Mouse (Mus musculus) CH12.LX (cell line): ENCODE measurements around the gene Il1rn. TPM values are rescaled to one million over a fixed set of nuclear protein-coding genes. Genes with fewer than 3 reads are reported as not detected.

Experiments
- DNase-seq: peaks from one replicate; pipeline ENCODE4 v3.0.0-alpha.2; 2013; ENCODE audit errors: extremely low read depth
- H3K27ac ChIP-seq: 2 replicates; pipeline ENCODE4 v1.5.1; 2012; ENCODE audit warnings: low read depth, mild to moderate bottlenecking, control low read depth, moderate library complexity; ENCODE audit not compliant: insufficient read depth
- H3K27me3 ChIP-seq: replicated peaks from 2 replicates; pipeline ENCODE3; 2012; ENCODE audit warnings: inconsistent platforms
- H3K36me3 ChIP-seq, 2 experiments: replicated peaks in 1 of 2; 2 replicates each; pipeline versions ENCODE3 to v1.6.1; 2012; ENCODE audit warnings: inconsistent platforms in 1 of 2, low read length in 1 of 2, mild to moderate bottlenecking in 1 of 2, mixed read lengths in 1 of 2, moderate library complexity in 1 of 2; ENCODE audit not compliant: control insufficient read depth in 1 of 2, insufficient read depth in 1 of 2
- H3K4me1 ChIP-seq, 2 experiments: 2 replicates each; pipeline ENCODE4 v1.6.1; 2012; ENCODE audit warnings: inconsistent platforms in 1 of 2, moderate library complexity in 1 of 2; ENCODE audit not compliant: insufficient read depth in 2 of 2, control insufficient read depth in 1 of 2
- H3K4me2 ChIP-seq: 2 replicates; pipeline ENCODE4 v1.6.1; 2012; ENCODE audit warnings: low read depth, mild to moderate bottlenecking, control low read depth; ENCODE audit not compliant: poor library complexity, insufficient read depth, severe bottlenecking
- H3K4me3 ChIP-seq, 3 experiments: fragments of 150-350 bp in 1 of 3; sonication (generic) in 1 of 3; replicated peaks in 1 of 3; 2 replicates each; pipeline versions ENCODE3 to v1.5.1; 2011 to 2012; ENCODE audit warnings: low read depth in 2 of 3, low read length in 2 of 3, mild to moderate bottlenecking in 2 of 3, moderate library complexity in 2 of 3, control low read depth in 1 of 3, improper control_type of control experiment in 1 of 3, inconsistent platforms in 1 of 3, mixed read lengths in 1 of 3; ENCODE audit not compliant: poor library complexity in 1 of 3
- H3K79me2 ChIP-seq: replicated peaks from 2 replicates; pipeline ENCODE4 v1.6.1; 2012; ENCODE audit warnings: mild to moderate bottlenecking, moderate library complexity; ENCODE audit not compliant: control insufficient read depth, poor library complexity, insufficient read depth, severe bottlenecking; ENCODE audit errors: extremely low read depth
- H3K9ac ChIP-seq: 2 replicates; pipeline ENCODE4 v1.6.1; 2012; ENCODE audit warnings: low read depth, mild to moderate bottlenecking, control low read depth, moderate library complexity; ENCODE audit not compliant: insufficient read depth
- H3K9me3 ChIP-seq: replicated peaks from 2 replicates; pipeline ENCODE3; 2012; ENCODE audit warnings: low read length, inconsistent platforms, mixed read lengths
- BHLHE40 ChIP-seq: IDR thresholded peaks from 2 replicates; pipeline ENCODE4 v1.6.1; 2011; ENCODE audit warnings: mild to moderate bottlenecking, low read depth, low read length, improper control_type of control experiment
- CHD1 ChIP-seq: IDR thresholded peaks from 2 replicates; pipeline ENCODE4 v1.6.1; 2012; ENCODE audit warnings: low read depth, low read length, improper control_type of control experiment, inconsistent platforms
- CTCF ChIP-seq, 2 experiments: IDR thresholded peaks in 1 of 2; conservative IDR thresholded peaks in 1 of 2; 2 replicates each; pipeline ENCODE4 v1.5.1; 2011 to 2012; ENCODE audit warnings: low read depth in 2 of 2, low read length in 2 of 2, improper control_type of control experiment in 1 of 2, inconsistent platforms in 1 of 2, mild to moderate bottlenecking in 1 of 2, moderate library complexity in 1 of 2
- ETS1 ChIP-seq: conservative IDR thresholded peaks from 2 replicates; pipeline ENCODE4 v1.6.1; 2012; ENCODE audit warnings: low read depth, mild to moderate bottlenecking, inconsistent platforms, low read length, improper control_type of control experiment, moderate library complexity
- HCFC1 ChIP-seq: IDR thresholded peaks from 2 replicates; pipeline ENCODE4 v1.6.1; 2012; ENCODE audit warnings: low read depth, mild to moderate bottlenecking, inconsistent platforms, low read length, improper control_type of control experiment
- IRF4 ChIP-seq: IDR thresholded peaks from 2 replicates; pipeline ENCODE4 v1.6.1; 2014; ENCODE audit warnings: low read depth, mild to moderate bottlenecking, inconsistent platforms, low read length, improper control_type of control experiment
- JUN ChIP-seq: IDR thresholded peaks from 2 replicates; pipeline ENCODE4 v1.6.1; 2011; ENCODE audit warnings: low read depth, mild to moderate bottlenecking, low read length, improper control_type of control experiment, moderate library complexity; ENCODE audit not compliant: insufficient read depth
- JUND ChIP-seq: conservative IDR thresholded peaks from 2 replicates; pipeline ENCODE4 v1.6.1; 2011; ENCODE audit warnings: low read depth, low read length, improper control_type of control experiment
- KAT2A ChIP-seq: IDR thresholded peaks from 2 replicates; pipeline ENCODE4 v1.6.1; 2012; ENCODE audit warnings: low read length, improper control_type of control experiment, inconsistent platforms; ENCODE audit not compliant: insufficient replicate concordance
- MAFK ChIP-seq: IDR thresholded peaks from 2 replicates; pipeline ENCODE4 v1.6.1; 2011; ENCODE audit warnings: low read length, improper control_type of control experiment; ENCODE audit not compliant: insufficient replicate concordance
- MAX ChIP-seq: IDR thresholded peaks from 2 replicates; pipeline ENCODE4 v1.6.1; 2011; ENCODE audit warnings: low read length, improper control_type of control experiment
- MAZ ChIP-seq: IDR thresholded peaks from 2 replicates; pipeline ENCODE4 v1.6.1; 2012; ENCODE audit warnings: low read depth, mild to moderate bottlenecking, inconsistent platforms, low read length, improper control_type of control experiment, moderate library complexity
- MEF2A ChIP-seq: IDR thresholded peaks from 2 replicates; pipeline ENCODE4 v1.6.1; 2014; ENCODE audit warnings: low read depth, mild to moderate bottlenecking, inconsistent platforms, low read length, improper control_type of control experiment, borderline replicate concordance
- MXI1 ChIP-seq: IDR thresholded peaks from 2 replicates; pipeline ENCODE4 v1.6.1; 2011; ENCODE audit warnings: mild to moderate bottlenecking, low read depth, low read length, improper control_type of control experiment
- MYC ChIP-seq: IDR thresholded peaks from 2 replicates; pipeline ENCODE4 v1.6.1; 2011; ENCODE audit warnings: low read depth, mild to moderate bottlenecking, improper control_type of control experiment, low read length
- NRF1 ChIP-seq: IDR thresholded peaks from 2 replicates; pipeline ENCODE4 v1.6.1; 2014; ENCODE audit warnings: low read depth, mild to moderate bottlenecking, inconsistent platforms, low read length, improper control_type of control experiment, moderate library complexity
- RAD21 ChIP-seq: IDR thresholded peaks from 2 replicates; pipeline ENCODE4 v1.6.1; 2011; ENCODE audit warnings: low read depth, mild to moderate bottlenecking, low read length, improper control_type of control experiment, moderate library complexity
- SMC3 ChIP-seq: IDR thresholded peaks from 2 replicates; pipeline ENCODE4 v1.6.1; 2011; ENCODE audit warnings: low read depth, low read length, improper control_type of control experiment
- TCF12 ChIP-seq: IDR thresholded peaks from 2 replicates; pipeline ENCODE4 v1.6.1; 2014; ENCODE audit warnings: low read depth, mild to moderate bottlenecking, inconsistent platforms, low read length, improper control_type of control experiment
- USF1 ChIP-seq: IDR thresholded peaks from 2 replicates; pipeline ENCODE4 v1.6.1; 2014; ENCODE audit warnings: low read depth, mild to moderate bottlenecking, inconsistent platforms, low read length, improper control_type of control experiment
- USF2 ChIP-seq: conservative IDR thresholded peaks from 2 replicates; pipeline ENCODE4 v1.6.1; 2011; ENCODE audit warnings: low read depth, low read length, improper control_type of control experiment
- ZMIZ1 ChIP-seq: IDR thresholded peaks from 2 replicates; pipeline ENCODE4 v1.6.1; 2012; ENCODE audit warnings: low read depth, mild to moderate bottlenecking, inconsistent platforms, low read length, improper control_type of control experiment
- dilution Hi-C: fragments of 300-500 bp; cut with MboI; formaldehyde crosslinking; loops from 2 replicates; pipeline ENCODE4 v1.14.3; 2020; ENCODE audit warnings: low sequenced_read_pairs; ENCODE audit not compliant: extremely low pct_unique_long_range_greater_than_20kb, extremely low pct_ligation_motif_present
- in situ Hi-C: fragments of 300-500 bp; cut with MboI; formaldehyde crosslinking; loops from 3 replicates; pipeline ENCODE4 v1.14.3; 2019; ENCODE audit warnings: low sequenced_read_pairs, low pct_ligation_motif_present, low pct_unique_long_range_greater_than_20kb, mixed read lengths
- polyA plus RNA-seq: library from polyadenylated mRNA; unstranded; fragments of >175 nt; gene quantifications from 2 replicates; pipeline ENCODE4 v1.2.1, GENCODE M21; 2012; ENCODE audit warnings: low read depth; ENCODE audit not compliant: insufficient read length
- total RNA-seq, 2 experiments: library from RNA; depleted of rRNA; stranded (reverse); fragments of 300-350 nt in 1 of 2; fragments of >200 nt in 1 of 2; gene quantifications; 2 replicates each; pipeline ENCODE4 v1.2.3; 2012 to 2014

Gene Il1rn
- total and polyA plus RNA-seq, 3 experiments, result 0.37 to 0.98 (median 0.71) TPM

DNA sequence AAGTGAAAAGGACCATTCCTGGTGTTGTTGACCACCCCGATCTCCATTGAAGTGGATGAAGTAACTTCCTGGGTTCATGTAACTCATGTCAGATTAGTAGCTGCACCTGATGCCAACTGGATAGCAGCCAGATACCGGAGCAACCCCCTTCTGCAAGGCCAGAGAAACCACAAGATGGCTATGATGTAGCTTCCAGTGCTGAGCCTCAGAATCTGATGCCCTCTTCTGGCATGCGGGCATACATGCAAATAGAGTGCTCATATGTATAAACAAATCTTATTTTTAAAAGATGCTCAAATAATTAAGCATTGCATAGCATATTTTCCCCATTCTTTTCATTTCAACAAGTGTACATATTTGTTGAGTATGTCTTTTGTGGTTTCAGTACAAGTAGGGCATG is 27.2 kb downstream of the Il1rn start:
- H3K4me3 ChIP-seq, result no peak overlapping the region
- no peaks in the 10 kb centered on the region for H3K36me3 ChIP-seq
- DNase-seq, result no peak
- H3K4me1 ChIP-seq, result peaks cover 2 to 14% of the 10 kb centered on the region in 2 experiments; a peak in 2 of 4 replicates
- no peak overlapping the region for H3K9ac ChIP-seq
- in situ Hi-C loops, result no loop called here
- no peak overlapping the region for H3K4me2 ChIP-seq
- TF ChIP-seq RAD21 (peak; percentile 5), SMC3 (peak; percentile 41), USF2 (no peak), CTCF (conservative IDR thresholded peaks at IDR 0.05 in 1 of 2, IDR thresholded peaks at IDR 0.05 in 1 of 2; ENCODE audit: low read depth in 2 of 2, low read length in 2 of 2) (peak in 1 of 2 experiments; percentile 47; a peak in 1 of 4 replicates), CHD1 (no peak), KAT2A (no peak)
- H3K27ac ChIP-seq, result no peak overlapping the region
- H3K27me3 ChIP-seq, result peaks cover 4% of the 10 kb centered on the region
- H3K9me3 ChIP-seq, result no peaks in the 10 kb centered on the region
- no peaks in the 10 kb centered on the region for H3K79me2 ChIP-seq
- dilution Hi-C loops, result no loop called here

DNA sequence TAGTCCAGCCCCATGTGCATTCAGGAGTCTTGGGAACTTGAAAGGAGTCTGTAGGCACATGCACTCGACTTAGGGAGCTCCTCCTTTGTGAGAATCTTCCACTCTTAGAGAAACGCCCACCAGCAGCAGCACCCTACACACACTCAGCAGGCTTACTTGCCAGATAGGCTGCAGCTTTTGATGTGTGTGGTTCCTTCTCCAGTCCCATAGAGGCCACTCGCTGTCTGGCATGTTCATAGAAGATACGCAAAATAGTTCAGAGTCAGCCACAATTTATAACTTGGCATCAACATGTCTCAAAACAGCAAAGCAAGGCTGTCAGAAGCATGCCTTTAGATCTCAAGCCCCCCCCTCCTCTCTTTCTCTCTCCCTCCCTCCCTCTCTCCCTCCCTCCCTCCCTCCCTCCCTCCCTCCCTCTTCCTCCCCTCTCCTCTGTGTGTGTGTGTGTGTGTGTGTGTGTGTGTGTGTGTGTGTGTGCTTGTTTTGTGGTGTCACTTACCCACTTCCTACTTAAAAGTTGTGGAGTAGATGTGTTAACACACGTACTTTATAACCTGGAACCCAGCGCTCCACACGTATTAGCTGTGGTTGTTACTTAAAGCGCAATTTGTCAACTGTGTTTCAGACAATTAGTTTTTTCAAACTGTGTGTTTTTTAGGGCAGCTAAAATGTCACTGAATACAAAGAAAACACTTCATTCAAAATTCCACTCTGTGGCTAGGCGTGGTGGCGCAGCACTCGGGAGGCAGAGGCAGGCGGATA is 29.7 kb downstream of the Il1rn start:
- H3K9ac ChIP-seq, result no peak overlapping the region
- in situ Hi-C loops, result no loop called here
- H3K79me2 ChIP-seq, result no peaks in the 10 kb centered on the region
- peaks cover 4% of the 10 kb centered on the region for H3K27me3 ChIP-seq
- H3K4me1 ChIP-seq, result peaks cover 2 to 5% of the 10 kb centered on the region in 2 experiments; a peak in 1 of 4 replicates
- dilution Hi-C loops, result no loop called here
- H3K9me3 ChIP-seq, result no peaks in the 10 kb centered on the region
- no peak overlapping the region for H3K27ac ChIP-seq
- H3K4me3 ChIP-seq, result no peak overlapping the region
- no peak for DNase-seq
- no peaks in the 10 kb centered on the region for H3K36me3 ChIP-seq
- TF ChIP-seq MXI1 (no peak), JUND (no peak), RAD21 (no peak), JUN (no peak), MAZ (no peak), NRF1 (no peak), ZMIZ1 (no peak), USF2 (no peak), MYC (no peak), ETS1 (no peak), TCF12 (no peak), BHLHE40 (no peak), USF1 (no peak), HCFC1 (no peak), MAFK (no peak), MAX (no peak), MEF2A (no peak), IRF4 (no peak)
- H3K4me2 ChIP-seq, result 0 out of 2 replicates have a peak overlapping the region, but pooled peaks have one; percentile 89
